Mouse (Mus musculus): ENCODE measurements around the gene Rhbdd3.

- TF ChIP-seq CTCF (conservative IDR thresholded peaks at IDR 0.05; ENCODE audit: insufficient read depth, insufficient read length, low read depth, low read length) (no peak), POLR2A (IDR thresholded peaks at IDR 0.05; ENCODE audit: low read depth, low read length) (no peak)
Observed at GRCm38 (mm10) chr11:5060756-5061412, 37.8 kb upstream of the Rhbdd3 start.

Data from kidney, adult 2 months (tissue).